Mouse (Mus musculus) forebrain, embryonic 13.5 days (tissue): ENCODE measurements at regions not wholly inside any gene's neighbourhood (a gene's known extent, or its start where the extent isn't known, plus 50 kb on each side); places are given as distances from the start of the nearest gene placed in this dataset.

Experiments
- ATAC-seq: fragments of 200-750 bp; cut with Nextera tagmentation; 2 replicates; pipeline ENCODE4 v1.8.0; 2017
- H3K27ac ChIP-seq: fragments of 300-500 bp; sonication (generic); 2 replicates; pipeline ENCODE4 v1.5.1; 2015; ENCODE audit warnings: inconsistent platforms, mild to moderate bottlenecking, moderate library complexity
- H3K27me3 ChIP-seq: fragments of 300-500 bp; sonication (generic); 2 replicates; pipeline ENCODE4 v1.6.1; 2015; ENCODE audit warnings: mild to moderate bottlenecking, inconsistent platforms
- H3K36me3 ChIP-seq: fragments of 300-500 bp; sonication (generic); 2 replicates; pipeline ENCODE4 v1.6.1; 2015; ENCODE audit warnings: mild to moderate bottlenecking, inconsistent platforms; ENCODE audit not compliant: poor library complexity, severe bottlenecking
- H3K4me1 ChIP-seq: fragments of 300-500 bp; sonication (generic); 2 replicates; pipeline ENCODE4 v1.6.1; 2015; ENCODE audit warnings: inconsistent platforms
- H3K4me2 ChIP-seq: fragments of 300-500 bp; sonication (generic); 2 replicates; pipeline ENCODE4 v1.6.1; 2015; ENCODE audit warnings: inconsistent platforms, mild to moderate bottlenecking, moderate library complexity
- H3K4me3 ChIP-seq: fragments of 300-500 bp; sonication (generic); 2 replicates; pipeline ENCODE4 v1.5.1; 2015; ENCODE audit warnings: mild to moderate bottlenecking, inconsistent platforms
- H3K9ac ChIP-seq: fragments of 300-500 bp; sonication (generic); 2 replicates; pipeline ENCODE4 v1.6.1; 2015; ENCODE audit warnings: mild to moderate bottlenecking, inconsistent platforms
- H3K9me3 ChIP-seq: fragments of 300-500 bp; sonication (generic); replicated peaks from 2 replicates; pipeline ENCODE4 v1.6.1; 2016; ENCODE audit warnings: inconsistent platforms
- WGBS: fragments of 180-500 bp; shearing (Covaris S2); methylation state at CpG from one replicate; pipeline ENCODE4 v1.1.7; 2015; 5-methylcytosine and 5-hydroxymethylcytosine counted together

DNA sequence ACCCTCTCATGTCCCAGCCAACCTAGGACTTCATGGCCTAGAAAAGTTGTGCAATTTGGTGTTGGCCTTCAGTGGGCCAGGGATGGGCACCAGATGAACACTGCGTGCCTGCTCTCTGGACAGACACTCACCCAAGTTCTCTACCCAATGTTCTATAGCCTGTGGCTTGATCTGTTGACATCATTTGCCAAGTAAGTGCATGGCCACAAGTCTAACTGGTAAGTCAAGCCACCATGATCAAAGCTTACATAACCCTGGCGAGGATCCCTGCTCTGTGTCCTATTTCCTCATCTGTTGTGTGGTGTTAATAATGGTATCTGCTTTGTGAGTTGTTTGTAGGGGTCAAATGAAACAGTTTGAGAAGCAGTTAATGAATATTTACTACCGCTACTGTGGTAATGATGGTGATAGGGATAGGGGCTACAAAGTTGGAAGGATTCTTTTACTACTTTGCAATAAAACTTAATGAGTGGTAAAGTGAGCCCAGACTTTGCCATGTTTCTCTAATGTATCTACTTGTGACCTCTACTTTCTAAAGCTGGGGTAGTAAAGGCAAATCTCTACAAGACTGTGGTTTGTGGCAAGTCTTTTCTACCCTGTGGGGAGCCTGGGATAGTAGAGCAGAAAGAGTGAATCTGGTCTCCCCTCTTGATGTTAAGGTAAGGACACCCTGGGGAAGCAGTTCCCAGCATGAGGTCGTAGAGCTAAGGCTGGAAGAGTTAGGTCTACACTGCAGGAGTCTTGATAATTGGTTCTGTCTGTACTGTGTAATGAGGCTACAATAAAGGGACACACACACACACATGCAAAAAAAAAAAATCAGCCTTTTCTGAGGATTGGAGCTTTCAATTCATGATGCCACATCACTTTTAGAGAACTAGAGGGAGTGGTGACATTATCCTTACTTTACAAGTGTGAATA, 183.3 kb upstream of the Cpeb2 start:
- Histone ChIP-seq H3K4me2 (no peak overlapping the region), H3K9me3 (no peaks in the 10 kb centered on the region), H3K9ac (no peak overlapping the region), H3K36me3 (no peaks in the 10 kb centered on the region), H3K27me3 (no peaks in the 10 kb centered on the region), H3K27ac (no peak overlapping the region), H3K4me1 (no peaks in the 10 kb centered on the region), H3K4me3 (no peak overlapping the region)
- WGBS: 80% methylated on average over 4 of the region's 4 CpGs
- ATAC-seq: peak; percentile 27; the same call in 1 of the 2 replicates

DNA sequence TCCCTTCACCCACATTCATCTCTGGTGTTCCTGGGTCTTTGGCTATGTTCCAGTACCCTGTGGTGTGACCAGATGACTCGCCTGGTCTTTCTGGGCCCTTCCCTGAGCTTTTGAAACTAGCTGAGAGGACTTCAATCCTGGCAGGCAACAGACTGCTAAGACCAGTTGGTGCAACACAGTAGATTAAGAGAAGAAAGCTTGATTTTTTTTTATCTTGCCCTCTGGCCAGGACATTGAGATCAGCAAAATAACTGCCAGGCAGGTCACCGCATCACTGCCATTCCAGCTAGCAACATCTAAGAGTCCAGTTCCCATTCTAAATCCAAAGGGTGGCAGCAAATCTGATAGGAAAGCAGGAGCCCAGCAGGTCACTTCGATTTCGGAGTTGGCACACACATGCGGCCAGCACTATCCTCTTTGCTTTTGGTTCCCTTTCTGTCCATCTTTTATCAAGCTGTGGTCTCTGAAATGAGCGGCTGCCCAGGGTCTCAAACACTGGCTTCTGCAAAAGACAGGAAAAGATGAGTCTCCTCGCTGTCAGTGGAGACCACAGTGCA, 181.9 kb upstream of the Cpeb2 start:
- 87% methylated on average over 7 of the region's 7 CpGs for WGBS
- Histone ChIP-seq H3K27me3 (no peaks in the 10 kb centered on the region), H3K4me3 (no peak overlapping the region), H3K9me3 (no peaks in the 10 kb centered on the region), H3K27ac (no peak overlapping the region), H3K9ac (no peak overlapping the region), H3K36me3 (no peaks in the 10 kb centered on the region), H3K4me2 (no peak overlapping the region), H3K4me1 (no peaks in the 10 kb centered on the region)
- no peak for ATAC-seq

DNA sequence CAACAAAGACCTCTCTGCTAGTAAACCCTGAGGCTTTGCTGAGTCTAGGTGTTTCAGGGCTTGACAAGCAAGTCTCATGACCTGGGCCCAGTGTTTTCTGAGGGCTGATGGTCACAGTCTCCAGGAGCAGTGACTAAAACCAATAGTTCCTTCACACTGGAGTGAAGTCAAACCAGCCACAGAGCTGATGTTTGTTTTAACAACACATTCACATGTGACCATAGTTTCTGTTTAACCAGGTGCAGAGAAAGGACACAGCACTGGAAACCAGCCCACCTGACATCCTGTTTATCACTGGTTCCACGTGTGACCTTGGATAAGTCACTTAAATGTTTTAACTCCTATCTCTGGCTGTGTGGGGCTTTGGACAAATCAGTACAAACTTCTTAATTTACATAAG, 180.3 kb upstream of the Cpeb2 start:
- H3K27me3 ChIP-seq: no peaks in the 10 kb centered on the region
- no peak overlapping the region for H3K4me3 ChIP-seq
- 72% methylated on average over 1 of the region's 1 CpGs for WGBS
- H3K9me3 ChIP-seq: no peaks in the 10 kb centered on the region
- ATAC-seq: no peak
- no peaks in the 10 kb centered on the region for H3K4me1 ChIP-seq
- no peaks in the 10 kb centered on the region for H3K36me3 ChIP-seq
- H3K27ac ChIP-seq: no peak overlapping the region
- H3K9ac ChIP-seq: no peak overlapping the region
- H3K4me2 ChIP-seq: no peak overlapping the region

DNA sequence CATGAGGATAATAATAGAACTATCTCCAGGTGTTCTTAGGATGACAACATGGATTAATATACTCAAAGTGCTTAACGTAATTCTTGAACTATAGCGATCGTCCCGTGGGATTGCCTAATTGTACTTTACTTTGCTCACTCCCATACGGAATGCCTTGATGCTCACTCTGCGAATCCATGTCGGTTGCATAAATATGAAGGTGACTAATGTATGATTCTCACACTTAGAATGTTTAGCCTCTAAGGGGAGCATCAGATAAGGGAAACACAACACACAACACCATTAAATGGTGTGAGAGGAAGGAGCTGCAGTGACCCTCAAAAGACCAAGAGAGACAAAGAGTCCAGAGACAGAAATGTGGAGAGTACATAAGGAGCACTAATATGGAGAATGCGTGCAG, 178.4 kb upstream of the Cpeb2 start:
- ATAC-seq: no peak
- Histone ChIP-seq H3K9me3 (no peaks in the 10 kb centered on the region), H3K4me1 (no peaks in the 10 kb centered on the region), H3K36me3 (no peaks in the 10 kb centered on the region), H3K4me2 (no peak overlapping the region), H3K9ac (no peak overlapping the region), H3K4me3 (no peak overlapping the region), H3K27me3 (no peaks in the 10 kb centered on the region), H3K27ac (no peak overlapping the region)
- 93% methylated on average over 8 of the region's 8 CpGs for WGBS

DNA sequence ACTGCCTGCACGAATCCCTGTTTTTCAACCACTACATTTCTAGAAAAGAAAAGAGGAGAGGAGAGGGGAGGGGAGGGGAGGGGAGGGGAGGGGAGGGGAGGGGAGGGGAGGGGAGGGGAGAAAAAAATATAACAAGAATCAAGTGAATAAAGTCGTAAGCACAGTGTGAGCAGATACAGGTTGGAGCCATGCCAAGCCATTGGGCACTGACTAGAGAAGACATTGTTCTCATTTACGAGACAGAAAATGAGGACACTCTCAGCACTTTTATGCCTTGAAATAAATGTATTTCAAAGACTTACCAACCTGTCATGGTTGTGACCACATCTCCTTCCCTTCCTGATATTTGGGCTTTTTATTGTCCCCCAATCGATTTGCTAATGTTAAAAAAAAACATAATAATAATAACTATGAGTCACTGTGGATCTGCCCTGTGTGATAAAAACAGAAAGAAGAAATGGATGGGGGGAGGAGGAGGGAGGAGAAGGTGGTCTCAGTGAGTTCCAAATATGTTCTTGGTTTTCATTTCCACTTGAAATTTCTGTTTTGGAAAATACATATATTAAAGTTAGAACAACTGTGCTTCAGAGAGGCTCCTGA, 177.8 kb upstream of the Cpeb2 start:
- 56% methylated on average over 4 of the region's 4 CpGs for WGBS

DNA sequence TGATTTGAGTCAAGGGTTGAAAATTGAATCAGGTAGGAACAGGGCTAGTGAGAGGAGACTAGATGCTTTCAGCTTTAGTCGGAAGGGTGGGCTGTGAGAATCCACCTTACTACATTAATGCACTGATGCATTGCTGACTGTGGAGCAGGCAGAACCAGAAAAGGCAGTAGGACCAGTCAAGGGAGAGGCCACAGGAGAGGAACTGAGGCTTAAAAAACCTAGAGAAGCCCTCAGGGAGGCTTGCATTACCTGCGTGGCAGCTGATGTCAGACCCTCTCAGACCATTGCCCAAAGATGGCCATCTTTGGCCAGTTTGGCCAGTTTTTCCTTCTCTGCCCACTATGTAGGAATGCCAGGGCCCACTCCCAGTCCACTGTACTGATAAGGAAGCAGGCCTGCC, 176.5 kb upstream of the Cpeb2 start:
- no peak overlapping the region for H3K9ac ChIP-seq
- H3K4me3 ChIP-seq: no peak overlapping the region
- H3K4me1 ChIP-seq: no peaks in the 10 kb centered on the region
- 96% methylated on average over 2 of the region's 2 CpGs for WGBS
- H3K9me3 ChIP-seq: no peaks in the 10 kb centered on the region
- ATAC-seq: no peak
- no peak overlapping the region for H3K4me2 ChIP-seq
- H3K27me3 ChIP-seq: no peaks in the 10 kb centered on the region
- no peak overlapping the region for H3K27ac ChIP-seq
- H3K36me3 ChIP-seq: no peaks in the 10 kb centered on the region

More for the DNA sequence above, 177.8 kb upstream of the Cpeb2 start:
- no peak overlapping the region for H3K27ac ChIP-seq
- H3K4me3 ChIP-seq: no peak overlapping the region
- H3K36me3 ChIP-seq: no peaks in the 10 kb centered on the region
- no peak for ATAC-seq
- no peak overlapping the region for H3K9ac ChIP-seq
- no peak overlapping the region for H3K4me2 ChIP-seq
- H3K4me1 ChIP-seq: no peaks in the 10 kb centered on the region
- no peaks in the 10 kb centered on the region for H3K27me3 ChIP-seq
- H3K9me3 ChIP-seq: no peaks in the 10 kb centered on the region

DNA sequence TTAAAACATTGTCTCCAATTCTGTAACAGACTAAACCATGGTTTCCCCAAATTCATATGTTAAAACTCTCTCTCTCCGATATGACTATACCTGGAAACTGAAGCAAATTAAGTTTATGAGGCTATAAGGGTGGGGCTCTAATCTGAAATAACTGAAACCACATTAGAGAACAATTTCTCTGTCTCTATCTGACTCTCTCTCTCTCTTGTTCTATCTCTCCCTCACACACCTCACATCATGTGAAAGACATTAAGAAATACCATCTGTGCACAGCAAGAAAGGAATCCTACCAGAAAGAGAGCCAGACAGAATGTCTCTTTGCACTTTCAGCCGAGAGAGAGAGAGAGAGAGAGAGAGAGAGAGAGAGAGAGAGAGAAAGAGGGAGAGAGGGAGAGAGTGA, 171.7 kb upstream of the Cpeb2 start:
- Histone ChIP-seq H3K9ac (no peak overlapping the region), H3K9me3 (no peaks in the 10 kb centered on the region), H3K4me2 (no peak overlapping the region), H3K27ac (no peak overlapping the region), H3K36me3 (no peaks in the 10 kb centered on the region), H3K4me3 (no peak overlapping the region), H3K4me1 (no peaks in the 10 kb centered on the region), H3K27me3 (no peaks in the 10 kb centered on the region)
- ATAC-seq: no peak
- WGBS: 79% methylated on average over 2 of the region's 2 CpGs

DNA sequence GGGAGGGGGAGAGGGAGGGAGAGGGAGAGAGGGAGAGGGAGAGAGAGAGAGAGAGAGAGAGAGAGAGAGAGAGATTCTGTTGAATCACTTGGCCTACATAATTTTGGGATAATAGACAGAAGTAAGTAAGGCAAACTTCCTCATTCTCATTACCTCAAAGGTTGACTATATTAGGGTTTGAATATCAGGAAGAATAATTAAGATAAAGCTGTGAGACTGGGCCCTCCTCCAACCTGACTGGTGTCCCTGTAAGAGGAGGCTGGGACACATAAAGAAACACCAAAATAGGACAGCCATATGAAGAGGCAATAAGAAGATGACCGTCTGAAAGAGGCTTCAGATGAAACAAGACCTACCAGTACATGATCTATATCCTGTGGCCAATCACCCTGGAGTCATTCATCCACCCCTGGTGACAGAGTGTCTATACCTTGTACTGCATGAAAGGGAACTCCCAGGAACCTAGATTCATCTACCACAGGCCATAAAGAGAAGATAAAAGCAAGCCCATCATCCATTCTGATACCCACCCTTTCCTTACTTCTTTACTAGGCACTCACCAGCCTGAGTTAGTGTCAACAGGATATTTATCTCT, 171.1 kb upstream of the Cpeb2 start:
- 100% methylated on average over 1 of the region's 1 CpGs for whole genome bisulfite sequencing
- Histone ChIP-seq H3K27ac (no peak overlapping the region), H3K4me1 (no peaks in the 10 kb centered on the region), H3K9me3 (no peaks in the 10 kb centered on the region), H3K27me3 (no peaks in the 10 kb centered on the region), H3K36me3 (no peaks in the 10 kb centered on the region), H3K4me2 (no peak overlapping the region), H3K9ac (no peak overlapping the region), H3K4me3 (no peak overlapping the region)
- ATAC-seq: no peak

DNA sequence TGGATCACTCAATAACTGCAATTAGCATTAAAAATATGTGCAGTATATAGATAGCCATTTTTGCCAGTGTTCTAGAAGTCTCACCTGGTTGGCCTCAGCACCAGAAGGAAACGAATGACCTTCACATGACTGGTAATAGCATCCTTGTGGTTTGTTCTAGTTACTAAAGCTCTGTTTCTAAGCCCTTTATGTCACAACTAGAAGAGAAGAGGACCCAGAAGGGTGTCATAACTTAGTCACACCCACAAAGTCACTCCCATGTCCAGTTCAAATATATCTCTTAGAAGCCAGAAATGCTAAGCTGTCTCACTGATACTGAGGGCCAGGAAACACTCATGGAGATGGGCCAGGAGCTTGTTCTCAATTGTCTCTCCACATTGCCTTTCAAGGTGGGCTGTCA, 170.5 kb upstream of the Cpeb2 start:
- WGBS: 79% methylated on average over 1 of the region's 1 CpGs
- Histone ChIP-seq H3K36me3 (no peaks in the 10 kb centered on the region), H3K27ac (no peak overlapping the region), H3K9ac (no peak overlapping the region), H3K9me3 (no peaks in the 10 kb centered on the region), H3K4me3 (no peak overlapping the region), H3K4me1 (no peaks in the 10 kb centered on the region), H3K4me2 (no peak overlapping the region), H3K27me3 (no peaks in the 10 kb centered on the region)
- no peak for ATAC-seq

DNA sequence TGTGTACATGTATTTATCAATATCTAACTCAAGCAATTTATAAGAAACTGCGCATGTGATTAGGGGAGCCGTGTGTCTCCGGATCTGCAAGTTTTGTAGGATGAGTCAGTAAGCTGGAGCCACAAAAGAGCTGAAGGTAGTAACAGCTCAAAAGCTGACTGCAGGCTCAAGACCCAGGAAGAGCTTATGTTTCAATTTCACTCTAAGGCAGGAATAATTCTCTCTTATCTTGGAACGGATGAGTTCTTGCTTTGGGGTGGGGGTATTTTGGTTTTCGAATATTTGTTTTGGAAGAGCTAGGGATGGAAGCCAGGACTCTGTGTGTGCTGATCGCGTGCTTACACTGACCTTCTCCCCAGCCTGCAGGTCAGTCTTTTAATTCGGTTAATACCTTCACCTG, 169.6 kb upstream of the Cpeb2 start:
- H3K4me2 ChIP-seq: no peak overlapping the region
- no peaks in the 10 kb centered on the region for H3K36me3 ChIP-seq
- no peak overlapping the region for H3K27ac ChIP-seq
- H3K4me1 ChIP-seq: no peaks in the 10 kb centered on the region
- no peak overlapping the region for H3K4me3 ChIP-seq
- ATAC-seq: no peak
- no peaks in the 10 kb centered on the region for H3K9me3 ChIP-seq
- WGBS: 83% methylated on average over 8 of the region's 8 CpGs
- H3K9ac ChIP-seq: no peak overlapping the region
- no peaks in the 10 kb centered on the region for H3K27me3 ChIP-seq

DNA sequence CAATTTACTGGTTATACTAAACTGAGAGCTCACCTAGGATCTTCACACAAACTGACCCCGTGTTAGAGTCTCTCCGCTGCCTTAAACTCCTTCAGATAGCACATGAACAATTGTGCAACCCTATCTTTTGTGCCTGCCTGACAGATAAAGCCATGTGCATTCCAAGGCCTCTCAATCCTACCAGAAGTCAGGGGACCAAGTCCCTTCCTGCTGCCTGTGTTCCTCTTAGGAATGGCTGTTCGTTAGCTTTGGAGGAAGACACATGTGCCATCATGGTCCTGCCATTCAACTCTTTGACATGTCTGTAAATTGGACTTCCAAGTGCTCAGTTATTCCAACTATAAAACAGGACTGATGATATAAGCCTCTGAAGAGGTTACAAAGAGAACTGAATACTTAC, 161.4 kb upstream of the Cpeb2 start:
- H3K9ac ChIP-seq: no peak overlapping the region
- no peak overlapping the region for H3K4me2 ChIP-seq
- H3K36me3 ChIP-seq: no peaks in the 10 kb centered on the region
- no peak overlapping the region for H3K27ac ChIP-seq
- WGBS: 89% methylated on average over 3 of the region's 3 CpGs
- no peaks in the 10 kb centered on the region for H3K9me3 ChIP-seq
- H3K4me1 ChIP-seq: no peaks in the 10 kb centered on the region
- no peak overlapping the region for H3K4me3 ChIP-seq
- no peaks in the 10 kb centered on the region for H3K27me3 ChIP-seq
- no peak for ATAC-seq

DNA sequence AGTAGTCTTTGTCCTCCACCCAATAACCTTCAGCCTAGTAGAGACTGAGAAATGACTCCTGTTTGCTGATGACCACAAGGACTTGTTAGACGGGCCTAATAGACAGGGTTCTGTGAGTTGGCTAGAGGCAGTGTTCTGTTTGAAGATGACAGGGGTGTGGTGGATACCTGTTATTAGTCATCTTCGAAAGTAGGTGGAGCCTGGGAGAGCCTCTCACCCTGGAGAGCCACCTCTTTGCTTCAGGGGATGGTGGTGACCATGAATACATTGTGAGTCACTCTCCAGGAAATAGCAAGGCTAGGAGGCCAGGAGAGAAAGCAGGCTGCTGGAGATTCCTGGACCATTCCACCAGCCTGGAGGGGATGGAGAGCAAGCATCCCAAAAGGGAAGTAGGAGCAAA, 160.6 kb upstream of the Cpeb2 start:
- H3K4me3 ChIP-seq: no peak overlapping the region
- WGBS: 91% methylated on average over 2 of the region's 2 CpGs
- H3K27ac ChIP-seq: no peak overlapping the region
- no peaks in the 10 kb centered on the region for H3K36me3 ChIP-seq
- no peaks in the 10 kb centered on the region for H3K9me3 ChIP-seq
- no peaks in the 10 kb centered on the region for H3K27me3 ChIP-seq
- ATAC-seq: no peak
- H3K4me1 ChIP-seq: no peaks in the 10 kb centered on the region
- H3K4me2 ChIP-seq: no peak overlapping the region
- no peak overlapping the region for H3K9ac ChIP-seq
